Mouse (Mus musculus): ENCODE measurements around the gene Spats1.
"Not testable (repeated sequence)": the region's sequence is repeated elsewhere in the genome, so short reads cannot be mapped to it uniquely, and the experiment has no call there.

Spats1 gene

DNA sequence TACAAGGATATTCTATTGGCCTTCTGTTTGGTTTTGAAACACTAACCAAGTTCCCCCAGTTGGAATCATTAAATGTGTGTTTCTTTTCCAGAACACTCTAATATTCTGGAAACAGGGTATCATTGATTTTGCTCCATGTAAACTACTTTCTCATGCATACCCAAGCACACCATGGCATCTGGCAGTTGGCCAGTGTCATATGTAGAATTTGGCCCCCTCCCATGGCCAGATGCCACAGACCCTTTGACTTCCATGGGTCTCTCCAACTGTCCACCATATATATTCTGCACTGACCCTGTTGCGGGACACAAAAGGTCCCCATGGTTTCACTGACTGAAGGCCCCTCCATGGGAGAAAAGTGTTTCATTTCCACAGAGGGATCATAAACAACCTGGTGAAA, 22.9 kb downstream of the Spats1 start:
- DNase-seq (ENCODE audit: extremely low read depth, insufficient read length, low spot score), result no peak

- no peak for DNase-seq (ENCODE audit: extremely low read depth, insufficient read length, low spot score)
Observed at GRCm38 (mm10) chr17:45450153-45450552, 25.1 kb downstream of the Spats1 start.

DNA sequence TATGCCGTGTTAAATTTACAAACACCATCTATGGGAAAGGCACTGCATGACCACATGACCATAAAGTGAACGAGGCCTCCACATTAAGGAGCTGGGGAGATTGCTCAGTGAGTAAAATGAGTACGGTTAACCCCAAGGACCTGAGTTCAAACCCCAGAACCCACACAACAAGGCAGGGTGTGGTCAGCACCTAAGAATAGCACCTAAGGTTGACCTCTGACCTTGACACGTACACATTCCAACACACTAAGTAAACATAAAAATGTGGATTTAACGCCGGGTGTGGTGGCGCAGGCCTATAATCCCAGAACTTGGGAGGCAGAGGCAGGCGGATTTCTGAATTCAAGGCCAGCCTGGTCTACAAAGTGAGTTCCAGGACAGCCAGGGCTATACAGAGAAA, 25.6 kb downstream of the Spats1 start:
- no peak for DNase-seq (ENCODE audit: extremely low read depth, insufficient read length, low spot score)

DNA sequence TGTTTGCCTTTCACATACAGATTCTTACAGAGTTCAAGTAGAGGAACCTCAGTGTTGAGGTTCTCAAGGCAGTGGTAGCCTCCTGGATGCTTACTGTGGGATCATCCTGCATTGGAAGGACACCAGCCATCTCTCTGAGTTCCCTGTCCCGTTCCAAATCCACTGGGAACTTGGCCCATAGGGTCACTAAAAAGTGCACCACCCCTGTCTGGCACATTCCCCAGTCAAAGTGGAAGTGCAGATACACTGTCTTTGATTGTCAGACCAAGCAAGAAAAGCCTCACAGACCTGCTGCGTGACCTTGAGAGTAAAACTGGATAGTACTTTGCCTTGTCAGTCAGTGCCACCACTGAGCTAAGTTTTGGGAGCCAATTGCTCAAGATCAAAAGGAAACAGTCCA, 28.2 kb downstream of the Spats1 start:
- no peak for DNase-seq (ENCODE audit: extremely low read depth, insufficient read length, low spot score)

DNA sequence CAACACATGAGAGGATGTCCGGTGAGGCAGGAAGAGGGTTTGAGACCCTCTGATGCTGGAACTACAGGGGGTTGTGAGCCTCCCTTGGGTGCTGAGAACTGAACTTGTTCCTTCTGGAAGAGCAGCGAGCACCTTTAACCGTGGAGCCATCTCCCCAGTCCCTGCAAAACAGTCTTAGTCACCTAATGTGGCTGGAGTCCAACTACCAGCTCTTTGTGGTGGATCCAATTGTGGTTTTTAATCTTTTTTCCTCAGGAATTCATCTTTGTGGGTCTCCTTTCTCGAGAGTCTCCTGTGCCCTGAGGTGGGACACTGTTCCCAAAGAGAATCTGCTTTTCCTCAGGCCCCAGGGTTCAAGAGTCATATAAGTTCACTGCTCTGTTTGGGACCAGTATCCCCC, 29.3 kb downstream of the Spats1 start:
- DNase-seq (ENCODE audit: extremely low read depth, insufficient read length, low spot score), result no peak

GRCm38 (mm10) chr17:45434262-45434590, 41.0 kb downstream of the Spats1 start:
- DNase-seq (ENCODE audit: extremely low read depth, insufficient read length, low spot score), result no peak

GRCm38 (mm10) chr17:45433419-45434261, 41.6 kb downstream of the Spats1 start, which contains the start of gene Cdc5l:
Gene Cdc5l, minus strand, starts transcription at chr17:45433737.
- DNase-seq (ENCODE audit: extremely low read depth, insufficient read length, low spot score), result peak; percentile 100

DNA sequence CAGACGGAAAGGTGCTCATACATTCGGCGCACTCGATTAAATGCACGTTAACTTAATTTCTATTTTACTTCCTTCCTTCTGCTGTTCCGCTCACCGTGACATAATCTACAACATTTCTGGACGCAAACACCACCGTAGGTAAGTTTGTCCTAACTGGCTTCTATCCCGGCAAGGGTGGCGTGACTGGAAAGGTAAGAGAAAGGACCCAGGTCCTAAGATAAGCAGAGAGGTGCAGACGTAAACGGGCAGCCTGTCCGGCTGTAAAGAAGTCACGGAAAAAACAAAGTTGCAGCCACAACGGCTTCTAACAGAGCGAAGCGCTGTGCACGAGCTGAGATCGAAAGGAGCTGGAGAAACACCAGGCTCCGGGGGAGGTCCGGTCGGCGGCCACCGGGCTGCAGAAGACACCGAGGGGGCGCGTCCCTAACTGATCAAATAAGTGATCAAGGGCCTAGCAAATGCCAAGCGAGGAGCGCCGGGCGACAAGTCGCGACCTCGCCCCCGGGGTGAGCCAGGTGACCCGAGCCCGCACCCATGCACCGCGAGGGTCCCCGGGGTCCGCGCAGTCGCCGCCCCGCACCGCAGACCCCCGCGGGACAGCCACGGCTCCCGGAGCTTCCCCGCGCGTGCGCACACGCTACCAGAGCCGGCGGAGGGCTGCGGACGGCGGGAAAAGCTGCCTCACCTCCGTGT, 42.4 kb downstream of the Spats1 start:
- no peak for DNase-seq (ENCODE audit: extremely low read depth, insufficient read length, low spot score)

DNA sequence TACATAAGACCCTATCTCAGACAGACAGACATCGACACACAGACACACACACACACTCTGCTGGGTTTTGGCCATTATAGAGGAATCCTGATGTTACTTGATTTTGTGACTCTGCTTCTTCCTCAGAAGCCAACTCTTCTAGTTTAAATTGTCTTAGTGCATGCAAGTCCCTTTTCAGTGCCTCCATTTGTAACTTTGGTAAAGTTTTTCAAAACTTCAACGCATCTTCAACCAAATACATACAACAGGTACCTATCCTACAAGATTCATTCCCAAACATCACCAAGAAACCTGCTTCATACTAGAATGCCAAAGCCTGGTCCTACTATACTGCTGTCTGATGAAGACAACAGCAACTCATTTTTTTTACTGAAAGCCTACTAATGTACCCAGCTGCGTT, 43.2 kb downstream of the Spats1 start:
- DNase-seq (ENCODE audit: extremely low read depth, insufficient read length, low spot score), result no peak

GRCm38 (mm10) chr17:45417387-45417786, 57.8 kb downstream of the Spats1 start:
- no peak for DNase-seq (ENCODE audit: extremely low read depth, insufficient read length, low spot score)

- DNase-seq (ENCODE audit: extremely low read depth, insufficient read length, low spot score), result not testable (repeated sequence)
Observed at GRCm38 (mm10) chr17:45411617-45412016, 63.6 kb downstream of the Spats1 start.

DNA sequence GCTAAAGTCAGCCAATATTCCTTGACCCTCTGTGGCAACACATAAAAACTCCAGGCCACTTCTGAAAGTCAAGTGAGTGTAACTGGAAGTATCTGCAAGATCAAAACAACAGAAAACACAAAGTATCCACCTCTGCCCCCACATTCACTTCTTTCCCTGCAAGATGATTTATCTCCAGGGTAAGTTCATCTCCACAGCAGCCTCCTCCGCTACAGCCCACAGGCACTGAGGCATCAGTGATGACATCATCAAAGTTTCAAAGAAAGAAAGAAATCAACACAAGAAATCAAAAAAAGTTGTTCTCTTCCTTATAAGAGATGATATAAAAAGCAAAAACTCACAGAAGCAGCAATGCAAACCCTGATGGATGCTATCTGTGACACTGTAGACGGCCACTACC, 66.5 kb downstream of the Spats1 start:
- no peak for DNase-seq (ENCODE audit: extremely low read depth, insufficient read length, low spot score)

DNA sequence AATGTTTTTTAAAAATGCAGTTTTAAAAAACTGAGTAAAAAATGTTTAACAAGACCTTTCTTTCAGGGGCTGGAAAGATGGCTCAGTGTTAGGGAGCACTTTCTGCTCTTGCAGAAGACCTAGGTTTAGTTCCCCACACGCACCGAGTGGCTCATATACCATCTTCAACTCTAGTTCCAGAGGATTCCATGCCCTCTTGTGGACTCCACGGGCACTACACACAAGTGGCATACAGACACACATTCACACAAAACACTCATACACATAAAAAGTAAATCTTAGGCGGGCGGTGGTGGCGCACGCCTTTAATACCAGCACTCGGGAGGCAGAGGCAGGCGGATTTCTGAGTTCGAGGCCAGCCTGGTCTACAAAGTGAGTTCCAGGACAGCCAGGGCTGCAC, 68.9 kb downstream of the Spats1 start:
- DNase-seq (ENCODE audit: extremely low read depth, insufficient read length, low spot score), result peak; percentile 25

DNA sequence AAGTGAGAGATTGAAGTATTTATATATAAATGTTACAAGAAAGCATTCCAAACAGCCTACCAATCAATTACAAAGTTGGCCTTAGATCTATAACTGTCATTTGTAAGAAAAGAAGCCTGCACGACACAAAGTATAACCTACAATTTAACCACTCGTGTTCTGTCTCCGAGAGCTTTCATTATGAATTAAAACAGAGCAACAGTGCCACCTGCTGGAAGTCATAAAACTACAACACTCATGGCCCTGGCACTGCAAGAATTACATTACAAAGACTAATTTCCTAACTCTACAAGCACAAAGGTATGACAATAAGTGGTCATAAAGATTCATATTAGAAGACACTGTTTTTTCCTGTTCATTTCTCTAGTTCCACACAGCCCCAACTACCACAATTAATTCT, 72.0 kb downstream of the Spats1 start:
- no peak for DNase-seq (ENCODE audit: extremely low read depth, insufficient read length, low spot score)

DNA sequence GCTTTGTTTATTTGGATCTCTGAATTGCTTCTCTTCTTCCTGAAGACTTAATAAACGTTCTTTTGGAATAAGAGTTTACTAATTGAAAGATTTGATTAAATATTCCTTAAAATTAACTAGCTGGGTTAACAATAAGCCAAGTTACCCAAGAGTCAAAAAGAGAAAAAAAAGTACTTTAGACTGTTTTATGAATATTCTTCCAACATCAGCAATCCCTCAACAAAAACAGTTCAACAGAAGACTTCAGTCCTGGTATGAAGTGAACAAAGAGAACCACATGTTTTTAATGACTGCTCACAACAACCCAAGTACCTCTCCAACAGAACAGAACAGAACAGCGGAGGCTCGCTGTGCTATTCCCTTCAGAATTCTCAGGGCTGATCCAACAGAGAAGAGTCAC, 72.6 kb downstream of the Spats1 start:
- DNase-seq (ENCODE audit: extremely low read depth, insufficient read length, low spot score), result no peak

- no peak for DNase-seq (ENCODE audit: extremely low read depth, insufficient read length, low spot score)
Observed at GRCm38 (mm10) chr17:45402126-45402525, 73.1 kb downstream of the Spats1 start.

DNA sequence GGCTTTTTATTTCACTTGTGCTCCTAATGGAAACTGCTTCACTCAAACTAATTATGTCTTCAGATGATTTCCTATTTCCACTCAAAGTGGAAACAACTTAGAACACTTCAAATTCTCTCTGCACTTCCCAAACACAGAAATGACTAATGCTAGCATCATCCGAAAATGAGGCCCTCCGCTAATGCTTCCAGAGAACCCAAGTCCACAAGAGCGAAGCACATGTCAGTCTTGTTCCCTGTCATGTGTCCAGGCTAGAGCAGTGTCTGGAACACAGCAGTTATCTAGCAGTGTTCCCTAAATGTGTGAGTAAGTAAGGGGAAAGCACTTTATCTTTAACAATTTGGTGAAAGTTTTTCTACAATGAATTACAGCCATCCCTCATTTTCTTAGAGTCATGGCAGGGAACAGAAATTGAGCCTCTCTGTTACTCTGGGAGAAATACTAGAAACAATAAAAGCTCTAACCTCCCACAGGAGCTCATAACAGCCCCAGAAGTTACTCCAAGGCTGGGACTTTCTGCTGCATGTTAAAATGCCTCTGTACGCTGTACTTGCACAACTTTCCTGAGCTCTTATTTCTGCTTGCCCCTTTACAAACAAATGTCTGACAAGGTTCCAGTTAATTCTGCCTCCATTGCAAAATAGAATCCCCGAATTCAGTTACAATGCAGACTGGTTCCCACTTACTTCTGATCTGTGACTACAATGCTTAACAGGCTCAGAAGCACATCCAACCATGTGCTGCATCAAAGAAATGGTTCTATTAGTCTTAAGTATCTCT, 73.9 kb downstream of the Spats1 start:
- DNase-seq (ENCODE audit: extremely low read depth, insufficient read length, low spot score), result peak; percentile 21

DNA sequence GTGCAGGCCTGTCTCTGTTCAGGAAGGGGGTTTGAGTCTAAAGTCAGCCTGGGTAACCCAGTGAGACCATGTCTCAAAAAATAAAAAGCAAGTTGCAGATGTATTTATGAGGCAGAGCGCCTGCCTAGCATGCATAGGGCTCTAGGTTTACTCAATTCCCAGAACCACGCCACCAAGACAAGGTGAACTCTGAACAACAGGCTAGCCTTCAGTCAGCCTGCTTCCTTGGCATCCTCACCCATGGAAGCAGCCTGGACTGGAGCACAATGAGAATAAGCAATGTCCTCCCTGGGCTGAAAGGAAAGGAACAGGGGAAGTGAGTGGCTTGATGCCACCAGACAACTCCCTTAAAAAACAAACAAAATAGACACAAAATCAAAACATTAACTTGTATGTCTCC, 77.2 kb downstream of the Spats1 start:
- DNase-seq (ENCODE audit: extremely low read depth, insufficient read length, low spot score), result no peak

DNA sequence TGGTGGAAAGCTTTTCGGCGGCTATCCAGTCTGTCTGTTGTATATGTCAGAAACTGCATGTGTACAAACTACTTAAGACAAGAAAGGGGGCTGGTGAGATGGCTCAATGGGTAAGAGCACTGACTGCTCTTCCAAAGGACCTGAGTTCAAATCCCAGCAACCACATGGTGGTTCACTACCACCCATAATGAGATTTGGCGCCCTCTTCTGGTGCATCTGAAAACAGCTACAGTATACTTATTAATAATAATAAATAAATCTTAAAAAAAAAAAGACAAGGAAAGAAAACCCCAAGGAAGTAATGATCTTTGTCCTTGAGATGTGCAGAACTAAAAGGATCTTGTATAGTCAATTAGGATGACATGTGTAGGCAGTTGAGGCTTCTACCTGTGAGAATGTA, 77.7 kb downstream of the Spats1 start:
- no peak for DNase-seq (ENCODE audit: extremely low read depth, insufficient read length, low spot score)

GRCm38 (mm10) chr17:45394612-45395011, 80.6 kb downstream of the Spats1 start:
- DNase-seq (ENCODE audit: extremely low read depth, insufficient read length, low spot score), result no peak

DNA sequence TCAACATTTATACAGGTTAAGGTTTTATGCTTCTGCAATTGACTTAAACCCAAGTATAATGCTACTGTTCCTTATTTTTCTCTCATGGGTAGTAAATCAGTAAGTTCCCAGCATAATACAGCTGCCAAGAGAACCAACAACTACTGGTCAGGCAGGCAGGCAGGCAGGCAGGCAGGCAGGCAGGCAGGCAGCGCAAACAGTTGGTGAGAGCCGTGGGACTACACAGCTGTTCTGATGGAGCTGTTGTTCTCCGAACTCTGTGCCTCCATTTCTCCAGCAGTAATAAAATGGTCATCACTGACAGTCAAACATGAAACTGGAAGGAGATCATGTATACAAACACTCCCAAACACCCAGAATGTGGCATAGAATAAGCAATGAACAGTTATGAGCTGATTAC, 81.5 kb downstream of the Spats1 start:
- no peak for DNase-seq (ENCODE audit: extremely low read depth, insufficient read length, low spot score)
